9 mouse cellular contexts compared by ENCODE assay signal in genomic region chr6:52479200-52479599, GRCm38 (mm10).
DNase-seq lines count a peak whose midpoint lies in the region; ATAC-seq and TF ChIP-seq lines count a peak whose summit lies in the region.
"Had no signal": no experiment of that assay in that cellular context is flagged by ENCODE, and none has a peak within 500 bp of the region (broad histone marks: within the 10 kb centered on the region; RNA-seq: fewer than 3 reads in every experiment).

No protein-coding gene starts in this region.

- peak; percentile 94 for TF ChIP-seq EP300 in lung, postnatal 0 days (IDR thresholded peaks at IDR 0.05)

- no peaks in the 10 kb centered on the region for H3K9me3 ChIP-seq in lung, postnatal 0 days (ENCODE audit: low read length)

- peak; percentile 53 for DNase-seq in forelimb bud, embryonic 11.5 days (ENCODE audit: low read depth, low spot score)
- DNase-seq in kidney, adult 9 months, result peak; percentile 80
- DNase-seq in lung, postnatal 0 days (ENCODE audit: low spot score), result peak; percentile 85
- DNase-seq in frontal cortex, postnatal 36 days (ENCODE audit: low spot score in 2 of 2), result no peak
- no peak for DNase-seq in right cerebral cortex, postnatal 25 days
- DNase-seq: cerebellum, adult 2 months; right cerebral cortex, postnatal 4 days had no signal

- 0 out of 2 replicates have a peak overlapping the region, but pooled peaks have one; percentile 0 for H3K4me3 ChIP-seq in brown adipose tissue, adult 24 weeks (ENCODE audit: insufficient read depth, low read depth, low read length)
- no peak overlapping the region for H3K4me3 ChIP-seq in lung, postnatal 0 days (ENCODE audit: low read depth, low read length)

- WGBS in lung, postnatal 0 days, result 17% methylated on average over 12 of the region's 12 CpGs

- no peak for TF ChIP-seq CTCF in lung, postnatal 0 days (IDR thresholded peaks at IDR 0.05)

- no peak overlapping the region for H3K9ac ChIP-seq in lung, postnatal 0 days (replicated peaks; ENCODE audit: low read depth)

- H3K27ac ChIP-seq in brown adipose tissue, adult 24 weeks (replicated peaks; ENCODE audit: low read depth, low read length), result peak overlapping the region; percentile 23; the same call in 1 of the 2 replicates
- peak overlapping the region; percentile 52; the same call in 1 of the 2 replicates for H3K27ac ChIP-seq in lung, postnatal 0 days (ENCODE audit: low read length)

- peaks cover 14% of the 10 kb centered on the region; the same call in 1 of the 2 replicates for H3K4me1 ChIP-seq in brown adipose tissue, adult 24 weeks (ENCODE audit: control insufficient read depth, insufficient read depth, insufficient read length, low read length)
- H3K4me1 ChIP-seq in lung, postnatal 0 days (ENCODE audit: insufficient read depth, low read depth, low read length), result peaks cover 5% of the 10 kb centered on the region; the same call in 1 of the 2 replicates

- no peak overlapping the region for H3K4me2 ChIP-seq in lung, postnatal 0 days (replicated peaks; ENCODE audit: low read depth, low read length)

- no peaks in the 10 kb centered on the region for H3K27me3 ChIP-seq in lung, postnatal 0 days (replicated peaks; ENCODE audit: insufficient read depth, low read length)

- no peaks in the 10 kb centered on the region for H3K36me3 ChIP-seq in lung, postnatal 0 days (ENCODE audit: insufficient read depth, low read length)

- peak; percentile 87 for ATAC-seq in lung, postnatal 0 days
- ATAC-seq in inflammation-experienced regulatory T-cells, adult 6 months, result no peak

Comparison
In these comparisons a context has a peak if more than half of its experiments do, and no peak if none do; other contexts are left out.
1. DNase-seq: peak in forelimb bud, embryonic 11.5 days (single experiment), kidney, adult 9 months (single experiment) and lung, postnatal 0 days (single experiment); none in frontal cortex, postnatal 36 days (0 of 2) and right cerebral cortex, postnatal 25 days (single experiment).